Mouse (Mus musculus): ENCODE results near the gene Fosl2. TPM values are rescaled to one million over a fixed set of nuclear protein-coding genes. Genes with fewer than 3 reads are reported as not detected.

The Fosl2 gene
- polyA plus RNA-seq, 1 experiment from 2014 or later = 1.9 TPM

GRCm38 (mm10) chr5:32137106-32137522, 1.5 kb downstream of the Fosl2 start:
- Histone ChIP-seq H3K27me3 (replicated peaks; ENCODE audit: control insufficient read depth, insufficient read depth, low read length) (peaks cover 46% of the 10 kb centered on the region), H3K4me2 (peak overlapping the region; percentile 93), H3K9ac (ENCODE audit: low read depth, low read length) (peak overlapping the region; percentile 11; the same call in 1 of the 2 replicates), H3K4me1 (replicated peaks; ENCODE audit: control insufficient read depth, insufficient read depth, low read length) (peaks cover 11% of the 10 kb centered on the region), H3K9me3 (ENCODE audit: control insufficient read depth, low read length) (no peaks in the 10 kb centered on the region), H3K27ac (ENCODE audit: low read depth, low read length) (no peak overlapping the region), H3K4me3 (ENCODE audit: low read depth, low read length) (peak overlapping the region; percentile 72), H3K36me3 (ENCODE audit: control insufficient read depth, insufficient read depth, low read length) (no peaks in the 10 kb centered on the region)
- DNase-seq (ENCODE audit: low spot score) = no peak
- whole genome bisulfite sequencing = 2% methylated on average over 12 of the region's 12 CpGs
- ATAC-seq (replicated peaks; ENCODE audit: low FRiP score) = no peak

- Histone ChIP-seq H3K27ac (ENCODE audit: low read depth, low read length) (peak overlapping the region; percentile 32; the same call in 1 of the 2 replicates), H3K36me3 (ENCODE audit: control insufficient read depth, insufficient read depth, low read length) (no peaks in the 10 kb centered on the region), H3K4me2 (peak overlapping the region; percentile 93), H3K9ac (ENCODE audit: low read depth, low read length) (no peak overlapping the region), H3K27me3 (replicated peaks; ENCODE audit: control insufficient read depth, insufficient read depth, low read length) (peaks cover 31% of the 10 kb centered on the region), H3K4me1 (replicated peaks; ENCODE audit: control insufficient read depth, insufficient read depth, low read length) (peaks cover 7% of the 10 kb centered on the region), H3K9me3 (ENCODE audit: control insufficient read depth, low read length) (no peaks in the 10 kb centered on the region), H3K4me3 (ENCODE audit: low read depth, low read length) (peak overlapping the region; percentile 72)
- 52% methylated on average over 10 of the region's 10 CpGs for WGBS
- DNase-seq (ENCODE audit: low spot score) = no peak
- no peak for ATAC-seq (replicated peaks; ENCODE audit: low FRiP score)
These were observed 3.0 kb downstream of the Fosl2 start for GRCm38 (mm10) chr5:32138446-32139195.

GRCm38 (mm10) chr5:32139516-32140037, 4.0 kb downstream of the Fosl2 start:
- H3K9me3 ChIP-seq (ENCODE audit: control insufficient read depth, low read length) = no peaks in the 10 kb centered on the region
- no peaks in the 10 kb centered on the region; the same call in 1 of the 2 replicates for H3K4me1 ChIP-seq (replicated peaks; ENCODE audit: control insufficient read depth, insufficient read depth, low read length)
- H3K36me3 ChIP-seq (ENCODE audit: control insufficient read depth, insufficient read depth, low read length) = no peaks in the 10 kb centered on the region
- peaks cover 21% of the 10 kb centered on the region for H3K27me3 ChIP-seq (replicated peaks; ENCODE audit: control insufficient read depth, insufficient read depth, low read length)
- peak overlapping the region; percentile 11; the same call in 1 of the 2 replicates for H3K27ac ChIP-seq (ENCODE audit: low read depth, low read length)
- ATAC-seq (replicated peaks; ENCODE audit: low FRiP score) (no peak), DNase-seq (ENCODE audit: low spot score) (peak; percentile 47)
- WGBS = 45% methylated on average over 9 of the region's 9 CpGs
- H3K4me2 ChIP-seq = peak overlapping the region; percentile 93
- no peak overlapping the region for H3K4me3 ChIP-seq (ENCODE audit: low read depth, low read length)
- H3K9ac ChIP-seq (ENCODE audit: low read depth, low read length) = no peak overlapping the region

- DNase-seq (ENCODE audit: low spot score) (no peak), ATAC-seq (replicated peaks; ENCODE audit: low FRiP score) (no peak)
- Histone ChIP-seq H3K27ac (ENCODE audit: low read depth, low read length) (no peak overlapping the region), H3K4me3 (ENCODE audit: low read depth, low read length) (no peak overlapping the region), H3K9ac (ENCODE audit: low read depth, low read length) (no peak overlapping the region), H3K4me1 (replicated peaks; ENCODE audit: control insufficient read depth, insufficient read depth, low read length) (no peaks in the 10 kb centered on the region), H3K27me3 (replicated peaks; ENCODE audit: control insufficient read depth, insufficient read depth, low read length) (peaks cover 8% of the 10 kb centered on the region; the same call in 1 of the 2 replicates), H3K4me2 (no peak overlapping the region), H3K36me3 (ENCODE audit: control insufficient read depth, insufficient read depth, low read length) (no peaks in the 10 kb centered on the region; the same call in 1 of the 2 replicates), H3K9me3 (ENCODE audit: control insufficient read depth, low read length) (no peaks in the 10 kb centered on the region)
- WGBS = 70% methylated on average over 2 of the region's 2 CpGs
These were observed 6.3 kb downstream of the Fosl2 start for GRCm38 (mm10) chr5:32141899-32142298.

GRCm38 (mm10) chr5:32143433-32143970, 7.9 kb downstream of the Fosl2 start:
- DNase-seq (ENCODE audit: low spot score) (no peak), ATAC-seq (replicated peaks; ENCODE audit: low FRiP score) (no peak)
- 86% methylated on average over 13 of the region's 13 CpGs for WGBS
- no peak overlapping the region for H3K27ac ChIP-seq (ENCODE audit: low read depth, low read length)
- no peaks in the 10 kb centered on the region for H3K4me1 ChIP-seq (replicated peaks; ENCODE audit: control insufficient read depth, insufficient read depth, low read length)
- H3K4me3 ChIP-seq (ENCODE audit: low read depth, low read length) = no peak overlapping the region
- no peak overlapping the region for H3K9ac ChIP-seq (ENCODE audit: low read depth, low read length)
- H3K9me3 ChIP-seq (ENCODE audit: control insufficient read depth, low read length) = no peaks in the 10 kb centered on the region
- H3K36me3 ChIP-seq (ENCODE audit: control insufficient read depth, insufficient read depth, low read length) = no peaks in the 10 kb centered on the region; the same call in 1 of the 2 replicates
- no peaks in the 10 kb centered on the region for H3K27me3 ChIP-seq (replicated peaks; ENCODE audit: control insufficient read depth, insufficient read depth, low read length)
- H3K4me2 ChIP-seq = no peak overlapping the region

- H3K27ac ChIP-seq (ENCODE audit: low read depth, low read length) = no peak overlapping the region
- ATAC-seq (replicated peaks; ENCODE audit: low FRiP score) = no peak
- H3K4me2 ChIP-seq = no peak overlapping the region
- H3K4me1 ChIP-seq (replicated peaks; ENCODE audit: control insufficient read depth, insufficient read depth, low read length) = no peaks in the 10 kb centered on the region; the same call in 1 of the 2 replicates
- H3K9ac ChIP-seq (ENCODE audit: low read depth, low read length) = no peak overlapping the region
- H3K9me3 ChIP-seq (ENCODE audit: control insufficient read depth, low read length) = no peaks in the 10 kb centered on the region
- DNase-seq (ENCODE audit: low spot score) = no peak
- no peaks in the 10 kb centered on the region for H3K27me3 ChIP-seq (replicated peaks; ENCODE audit: control insufficient read depth, insufficient read depth, low read length)
- no peaks in the 10 kb centered on the region; the same call in 1 of the 2 replicates for H3K36me3 ChIP-seq (ENCODE audit: control insufficient read depth, insufficient read depth, low read length)
- no peak overlapping the region for H3K4me3 ChIP-seq (ENCODE audit: low read depth, low read length)
- WGBS = 90% methylated on average over 6 of the region's 6 CpGs
These were observed 10.7 kb downstream of the Fosl2 start for GRCm38 (mm10) chr5:32146281-32146680.

GRCm38 (mm10) chr5:32148593-32148992, 13.0 kb downstream of the Fosl2 start:
- H3K4me3 ChIP-seq (ENCODE audit: low read depth, low read length) = no peak overlapping the region
- H3K36me3 ChIP-seq (ENCODE audit: control insufficient read depth, insufficient read depth, low read length) = peaks cover 4% of the 10 kb centered on the region; the same call in 1 of the 2 replicates
- H3K27ac ChIP-seq (ENCODE audit: low read depth, low read length) = no peak overlapping the region
- H3K9me3 ChIP-seq (ENCODE audit: control insufficient read depth, low read length) = no peaks in the 10 kb centered on the region
- H3K4me2 ChIP-seq = no peak overlapping the region
- WGBS = 61% methylated on average over 4 of the region's 4 CpGs
- no peak overlapping the region for H3K9ac ChIP-seq (ENCODE audit: low read depth, low read length)
- H3K4me1 ChIP-seq (replicated peaks; ENCODE audit: control insufficient read depth, insufficient read depth, low read length) = no peaks in the 10 kb centered on the region; the same call in 1 of the 2 replicates
- DNase-seq (ENCODE audit: low spot score) (no peak), ATAC-seq (replicated peaks; ENCODE audit: low FRiP score) (no peak)
- no peaks in the 10 kb centered on the region for H3K27me3 ChIP-seq (replicated peaks; ENCODE audit: control insufficient read depth, insufficient read depth, low read length)

- DNase-seq (ENCODE audit: low spot score) (no peak), ATAC-seq (replicated peaks; ENCODE audit: low FRiP score) (no peak)
- Histone ChIP-seq H3K4me3 (ENCODE audit: low read depth, low read length) (no peak overlapping the region), H3K4me2 (no peak overlapping the region), H3K27me3 (replicated peaks; ENCODE audit: control insufficient read depth, insufficient read depth, low read length) (no peaks in the 10 kb centered on the region), H3K27ac (ENCODE audit: low read depth, low read length) (no peak overlapping the region), H3K36me3 (ENCODE audit: control insufficient read depth, insufficient read depth, low read length) (peaks cover 4% of the 10 kb centered on the region; the same call in 1 of the 2 replicates), H3K9me3 (ENCODE audit: control insufficient read depth, low read length) (no peaks in the 10 kb centered on the region), H3K4me1 (replicated peaks; ENCODE audit: control insufficient read depth, insufficient read depth, low read length) (no peaks in the 10 kb centered on the region; the same call in 1 of the 2 replicates), H3K9ac (ENCODE audit: low read depth, low read length) (no peak overlapping the region)
- WGBS = 63% methylated on average over 4 of the region's 4 CpGs
These were observed 15.6 kb downstream of the Fosl2 start for GRCm38 (mm10) chr5:32151244-32151643.
